Mouse (Mus musculus) lung, postnatal 4 days (tissue): ENCODE data around the gene Gm10134.
"Not testable (repeated sequence)": the region's sequence is repeated elsewhere in the genome, so short reads cannot be mapped to it uniquely, and the experiment has no call there.

Experiments used
- DNase-seq, 2 experiments: peaks; one replicate each; pipeline ENCODE4 v3.0.0; 2021

The Gm10134 gene

DNA sequence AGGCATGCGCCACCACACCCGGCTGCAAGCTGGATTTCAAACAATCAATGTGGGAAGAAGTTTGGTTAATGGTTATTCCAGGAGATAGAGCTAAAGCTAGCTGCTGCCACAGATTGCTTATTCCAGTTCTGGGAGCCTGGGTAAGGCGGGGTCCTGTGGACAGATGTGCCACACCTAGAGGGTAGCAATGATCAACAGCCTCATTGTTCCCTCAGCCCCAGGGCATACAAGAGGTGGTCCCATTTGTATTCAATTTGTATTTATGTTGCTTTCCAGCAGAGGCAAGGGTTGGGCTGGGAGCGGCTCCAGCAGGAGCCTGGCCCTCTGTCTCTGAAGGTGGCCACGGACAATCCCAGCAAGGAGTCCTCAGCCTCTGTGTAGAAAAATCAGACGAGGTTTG is 396 bp downstream of the Gm10134 start:
- peak; percentile 2 to 15 for DNase-seq

DNA sequence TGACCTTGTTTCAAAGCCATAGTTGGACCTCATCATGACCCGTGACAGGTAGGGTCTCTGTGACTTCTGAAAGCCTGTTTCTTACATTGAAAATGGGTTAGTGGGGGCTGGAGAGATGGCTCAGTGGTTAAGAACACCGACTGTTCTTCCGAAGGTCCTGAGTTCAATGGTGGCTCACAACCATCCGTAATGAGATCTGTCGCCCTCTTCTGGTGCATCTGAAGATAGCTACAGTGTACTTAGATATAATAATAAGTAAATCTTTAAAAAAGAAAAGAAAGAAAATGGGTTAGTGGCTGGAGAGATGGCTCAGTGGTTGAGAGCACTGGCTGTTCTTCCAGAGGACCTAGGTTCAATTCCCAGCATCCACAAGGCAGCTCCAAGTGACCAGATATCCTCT is 5.7 kb downstream of the Gm10134 start:
- not testable (repeated sequence) for DNase-seq

DNA sequence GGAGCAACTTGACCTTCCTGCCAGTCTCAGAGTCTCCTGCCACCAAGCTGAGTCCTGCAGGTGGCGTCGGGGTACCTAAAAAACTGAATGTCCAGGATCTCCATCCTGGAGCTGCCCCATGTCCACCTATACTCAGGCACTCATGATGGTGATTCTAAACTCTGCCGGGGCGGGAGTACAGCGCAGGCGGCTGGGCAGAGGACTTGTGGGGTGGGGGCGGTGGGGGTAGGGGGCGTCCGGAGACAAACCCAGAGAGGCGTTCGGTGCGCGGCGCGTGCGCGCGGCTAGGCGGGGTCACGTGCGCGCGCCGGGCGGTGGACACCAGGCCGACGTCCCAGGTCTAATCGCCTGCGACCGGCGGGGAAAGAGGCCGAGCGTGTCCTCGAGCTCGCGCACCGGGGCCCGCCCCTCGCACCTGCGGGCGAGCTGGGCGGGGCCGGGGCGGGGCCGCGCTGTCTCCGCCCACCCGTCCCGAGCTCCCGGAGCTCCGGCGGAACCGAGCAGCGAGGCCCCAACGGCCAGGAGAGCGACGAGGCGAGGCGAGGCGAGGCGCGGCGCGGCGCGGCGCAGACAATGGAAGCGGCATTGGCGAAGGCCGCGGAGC is 7.0 kb downstream of the Gm10134 start, which contains the start of gene Ralgds:
Gene Ralgds, plus strand, starts transcription at position 328 of the 604 bp plus-strand sequence.
- peak; percentile 70 to 85 for DNase-seq

DNA sequence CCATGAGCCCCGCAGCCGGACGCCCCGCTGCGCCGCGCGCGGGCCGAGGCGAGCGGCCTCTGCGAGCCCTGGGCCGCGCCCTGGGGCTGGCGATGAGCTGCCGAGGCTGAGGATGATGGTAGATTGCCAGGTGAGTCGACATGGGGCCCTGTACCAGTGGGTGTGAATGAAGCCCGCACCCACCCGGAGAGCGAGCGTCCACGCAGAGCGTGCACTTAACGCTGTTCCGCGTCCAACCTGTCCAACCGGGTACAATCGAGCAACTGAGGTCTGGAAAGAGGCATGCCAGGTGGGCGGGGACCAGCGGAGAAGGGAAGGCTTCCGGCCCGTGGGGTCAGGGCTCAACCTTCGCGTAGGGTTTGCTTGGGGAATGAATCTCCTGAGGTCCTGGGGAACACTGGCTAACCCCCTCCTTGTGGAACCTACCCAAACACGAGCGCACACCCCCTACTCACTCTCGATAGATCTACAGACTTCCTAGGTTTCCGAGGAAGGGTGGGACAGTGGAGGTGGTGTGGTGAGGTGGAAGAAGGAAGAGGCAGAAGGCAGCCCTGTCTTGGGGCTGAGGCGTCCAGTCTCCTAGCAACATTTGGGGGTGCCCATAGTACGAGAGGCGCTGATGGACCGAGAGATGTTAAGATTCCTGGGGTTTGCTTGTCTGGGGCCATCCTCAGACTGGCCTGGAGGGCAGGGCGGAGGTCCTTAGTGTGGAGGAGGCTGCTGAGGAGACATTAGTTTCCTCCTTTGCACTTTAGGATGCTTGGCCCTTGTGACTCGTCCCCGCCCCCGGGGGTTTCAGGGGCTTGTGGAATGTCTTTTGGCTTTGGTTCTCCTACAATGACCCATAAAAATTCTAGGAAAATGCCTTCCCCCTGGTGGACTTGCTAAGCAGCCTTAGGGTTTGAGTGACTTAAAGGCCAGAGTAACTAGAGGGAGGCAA is 7.8 kb downstream of the Gm10134 start:
- DNase-seq = peak; percentile 32 to 55

DNA sequence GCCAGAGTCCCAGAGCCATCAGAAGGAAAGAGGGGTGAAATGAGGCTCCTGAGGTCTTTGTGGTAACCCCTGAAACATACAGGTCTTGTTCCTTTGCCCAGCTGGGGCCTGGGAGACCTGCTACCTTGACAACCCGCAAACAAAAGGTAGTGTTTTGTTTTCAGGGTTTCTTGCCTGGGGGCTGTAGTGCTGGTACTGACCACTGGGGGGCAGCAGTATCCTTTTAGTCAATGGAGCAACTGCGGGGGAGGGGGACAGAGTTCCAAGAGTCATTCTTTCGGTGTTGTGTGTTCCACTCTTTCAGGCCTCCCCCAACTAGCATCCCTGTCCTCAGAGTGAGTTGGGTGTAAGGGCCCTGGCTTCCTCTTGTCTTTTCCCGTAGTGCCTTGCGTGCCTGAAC is 8.6 kb downstream of the Gm10134 start:
- DNase-seq = peak; percentile 78 to 89

DNA sequence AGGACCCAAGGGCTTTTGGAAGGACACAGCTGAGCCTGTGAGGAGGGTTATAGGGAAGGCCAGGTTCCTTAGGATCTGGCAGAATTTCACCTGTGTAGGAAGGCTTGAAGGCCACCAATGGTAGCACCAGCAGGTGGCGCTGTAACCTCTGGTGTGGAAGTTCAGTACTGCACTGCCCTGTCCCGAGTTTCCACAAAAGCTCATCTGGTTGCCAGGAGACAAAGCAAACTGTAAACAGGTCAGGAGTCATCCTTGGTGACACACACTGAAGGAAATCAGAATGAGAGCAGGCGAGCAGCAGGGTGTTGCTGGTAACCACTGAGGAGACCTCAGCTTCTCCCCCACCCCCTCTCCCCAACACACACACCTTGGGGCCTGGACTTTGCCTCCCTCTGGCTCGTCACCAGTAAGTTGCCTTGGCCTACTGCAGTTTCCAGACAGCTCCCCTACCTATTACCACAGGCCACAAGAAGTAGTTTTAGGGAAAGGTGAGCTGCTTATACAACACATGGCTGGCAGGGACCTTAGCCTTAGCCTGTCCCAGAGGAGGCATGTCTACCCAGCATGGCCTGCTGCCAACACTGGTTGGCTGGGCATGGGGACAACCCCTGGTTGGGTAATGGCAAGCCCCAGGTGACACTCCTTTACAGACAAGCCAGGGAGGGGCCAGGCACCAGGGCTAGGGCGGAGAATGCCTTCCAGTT is 11.5 kb downstream of the Gm10134 start:
- peak; percentile 82 to 88 for DNase-seq

DNA sequence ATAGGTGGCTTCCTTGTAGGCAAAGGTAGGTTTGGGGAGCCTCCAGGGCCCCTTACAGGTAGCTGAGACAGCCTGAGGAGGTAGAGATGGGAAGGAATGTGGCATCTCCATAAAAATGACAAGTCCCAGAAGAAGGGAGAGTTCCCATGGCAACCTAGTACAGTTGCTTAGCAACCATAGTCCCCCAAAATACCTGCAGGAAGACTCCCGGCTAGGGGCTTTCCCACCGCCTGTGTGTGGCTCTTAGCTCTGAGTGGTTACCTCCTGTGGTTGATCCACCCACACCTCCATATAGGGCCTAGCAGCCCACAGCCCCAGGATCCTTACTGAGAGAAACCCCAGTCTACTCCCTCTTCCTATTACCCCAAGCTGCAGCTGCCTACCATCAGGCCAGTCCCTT is 12.3 kb downstream of the Gm10134 start:
- peak in 1 of 2 experiments; percentile 20 for DNase-seq

DNA sequence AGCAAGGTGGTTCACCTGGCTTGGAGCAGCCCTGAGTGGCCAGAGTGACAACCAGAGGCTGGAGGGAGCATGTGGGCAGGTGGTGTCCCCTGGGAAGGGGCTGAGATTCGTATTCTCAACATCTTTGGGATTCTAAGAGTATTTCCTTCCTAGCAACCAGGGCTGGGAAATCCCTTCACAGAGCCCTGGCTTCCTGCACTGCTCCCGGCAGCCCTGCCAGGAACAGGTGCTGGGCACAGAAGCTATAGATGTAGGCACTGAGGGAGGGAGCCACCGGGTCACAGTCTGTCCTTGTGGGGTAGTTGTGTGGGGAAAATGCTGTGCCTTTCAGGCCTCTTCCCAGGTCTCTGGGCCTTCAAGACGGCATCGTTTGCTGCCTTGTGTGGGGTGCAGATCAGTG is 14.7 kb downstream of the Gm10134 start:
- DNase-seq = no peak

DNA sequence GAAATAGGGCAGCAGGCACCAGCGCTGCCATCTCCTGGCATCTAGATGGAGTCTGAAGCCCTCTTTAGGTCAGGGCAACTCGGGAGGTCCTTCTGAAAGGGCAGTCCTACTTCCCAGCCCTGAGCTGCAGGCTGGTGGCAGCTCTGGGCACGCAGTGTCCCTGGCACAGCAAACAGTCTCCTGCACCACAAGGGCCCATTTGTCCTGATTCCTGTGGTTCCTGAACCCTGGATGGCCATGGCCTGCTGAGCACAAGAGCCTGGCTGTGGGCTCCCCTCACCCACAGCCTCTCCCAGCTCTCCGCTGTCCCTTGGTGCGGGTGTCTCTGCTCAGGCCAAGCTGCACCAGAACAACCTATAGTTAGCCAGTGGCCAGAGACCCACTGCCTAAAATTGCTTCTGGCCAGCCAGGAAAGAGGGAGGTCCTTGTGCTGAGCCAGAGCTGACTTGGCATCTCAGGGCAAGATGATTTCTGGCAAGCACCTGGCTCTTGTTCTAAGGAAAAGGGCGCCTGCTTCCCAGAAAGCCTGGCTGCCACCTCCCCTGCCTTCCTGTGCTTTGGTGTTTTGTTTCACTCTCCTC is 15.8 kb downstream of the Gm10134 start:
- no peak for DNase-seq

DNA sequence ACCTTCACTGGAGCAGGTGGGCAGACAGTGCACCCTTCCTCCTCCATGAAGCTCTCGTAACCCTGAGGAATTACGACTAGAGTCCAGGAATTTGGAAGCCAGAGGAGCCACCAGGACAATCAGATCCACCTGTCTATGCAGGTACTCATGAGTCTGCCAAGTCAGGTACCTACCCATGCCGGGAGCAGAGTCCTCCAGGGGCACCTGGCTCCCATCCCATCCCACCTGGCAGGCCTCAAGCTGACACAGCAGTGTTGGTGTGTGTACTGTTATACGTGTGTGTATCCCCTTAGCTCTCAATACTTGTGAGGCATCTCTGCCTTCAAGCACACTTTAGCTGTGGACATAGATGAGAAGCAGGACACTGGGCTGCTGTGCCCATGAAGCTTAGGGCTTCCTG is 16.3 kb downstream of the Gm10134 start:
- DNase-seq = no peak

DNA sequence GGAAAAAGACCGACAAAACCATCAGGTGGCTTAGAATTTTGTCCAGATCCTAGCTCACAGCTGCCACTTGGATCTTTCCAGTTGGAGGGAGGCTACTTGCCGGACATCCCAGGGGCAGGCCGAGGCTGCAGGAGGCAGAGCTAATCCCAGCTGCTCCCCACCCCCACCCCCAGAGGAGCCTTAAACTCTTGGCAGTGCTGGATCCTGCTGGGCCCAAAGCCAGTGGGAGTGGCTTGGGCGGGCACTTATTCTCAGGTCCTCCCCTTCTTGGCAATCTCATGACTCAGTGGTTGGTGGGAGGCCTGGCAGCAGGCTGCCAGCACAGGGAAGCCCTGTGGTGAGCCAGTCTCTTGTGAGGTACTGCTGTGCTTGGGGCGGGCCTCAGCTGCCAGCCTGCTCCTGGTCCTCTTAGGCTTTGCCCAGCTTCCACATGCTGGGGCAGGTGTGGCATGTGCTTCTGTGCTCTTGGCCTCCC is 17.8 kb downstream of the Gm10134 start:
- peak; percentile 92 to 93 for DNase-seq

DNA sequence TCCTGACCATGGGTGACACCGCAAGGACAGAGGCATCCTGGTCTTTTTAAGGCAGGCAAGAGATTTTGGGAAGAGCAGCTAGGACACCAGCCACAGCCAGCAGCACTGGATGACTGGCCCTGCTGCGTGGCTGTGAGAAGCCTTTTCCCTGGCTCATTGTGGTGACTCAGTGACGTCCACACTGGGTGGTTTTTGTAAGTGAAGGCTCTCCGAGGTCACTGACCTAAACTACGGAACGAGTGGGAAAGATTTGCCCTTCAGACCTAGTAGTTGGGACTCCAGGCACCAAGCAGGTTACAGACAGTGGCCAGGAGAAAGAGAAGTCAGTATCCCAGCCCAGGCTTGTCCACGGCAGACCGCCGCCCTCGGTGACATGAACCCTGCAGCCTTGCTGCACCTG is 18.5 kb downstream of the Gm10134 start:
- DNase-seq = no peak

DNA sequence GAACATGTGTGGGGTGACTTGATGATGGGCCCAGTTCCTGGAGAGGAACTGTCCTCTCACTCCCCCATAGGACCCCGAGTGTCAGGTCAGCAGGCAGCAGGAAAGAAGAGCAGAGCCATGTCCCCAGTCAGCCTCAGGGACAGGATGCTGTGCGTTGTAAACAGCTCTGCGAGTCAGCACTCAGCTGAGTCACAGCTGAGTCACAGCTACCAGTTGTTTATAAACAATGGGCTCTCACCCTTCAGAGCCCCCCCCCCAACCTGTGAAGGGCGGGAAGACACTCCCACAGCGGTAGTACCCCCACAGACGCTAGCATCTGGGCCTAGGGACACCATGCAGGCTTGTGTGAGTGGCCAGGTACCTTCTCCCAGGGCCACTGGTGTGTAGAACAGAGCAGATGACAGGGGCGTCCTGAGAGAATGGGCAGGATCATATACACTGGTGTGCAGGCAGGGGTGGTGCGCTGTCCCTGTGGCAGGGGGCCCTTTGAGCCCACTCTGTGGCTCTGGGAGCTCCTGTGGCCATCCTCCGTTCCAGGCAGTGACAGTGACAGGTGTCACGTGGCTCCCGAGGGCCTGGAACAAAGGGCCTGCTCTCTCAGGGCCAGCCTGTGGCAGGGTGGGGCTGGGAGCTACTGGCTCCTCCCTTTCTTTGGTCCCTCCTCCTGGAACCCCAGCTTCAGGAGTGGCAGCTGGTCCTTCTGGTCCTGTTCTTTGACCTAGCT is 19.5 kb downstream of the Gm10134 start:
- peak; percentile 76 to 82 for DNase-seq

DNA sequence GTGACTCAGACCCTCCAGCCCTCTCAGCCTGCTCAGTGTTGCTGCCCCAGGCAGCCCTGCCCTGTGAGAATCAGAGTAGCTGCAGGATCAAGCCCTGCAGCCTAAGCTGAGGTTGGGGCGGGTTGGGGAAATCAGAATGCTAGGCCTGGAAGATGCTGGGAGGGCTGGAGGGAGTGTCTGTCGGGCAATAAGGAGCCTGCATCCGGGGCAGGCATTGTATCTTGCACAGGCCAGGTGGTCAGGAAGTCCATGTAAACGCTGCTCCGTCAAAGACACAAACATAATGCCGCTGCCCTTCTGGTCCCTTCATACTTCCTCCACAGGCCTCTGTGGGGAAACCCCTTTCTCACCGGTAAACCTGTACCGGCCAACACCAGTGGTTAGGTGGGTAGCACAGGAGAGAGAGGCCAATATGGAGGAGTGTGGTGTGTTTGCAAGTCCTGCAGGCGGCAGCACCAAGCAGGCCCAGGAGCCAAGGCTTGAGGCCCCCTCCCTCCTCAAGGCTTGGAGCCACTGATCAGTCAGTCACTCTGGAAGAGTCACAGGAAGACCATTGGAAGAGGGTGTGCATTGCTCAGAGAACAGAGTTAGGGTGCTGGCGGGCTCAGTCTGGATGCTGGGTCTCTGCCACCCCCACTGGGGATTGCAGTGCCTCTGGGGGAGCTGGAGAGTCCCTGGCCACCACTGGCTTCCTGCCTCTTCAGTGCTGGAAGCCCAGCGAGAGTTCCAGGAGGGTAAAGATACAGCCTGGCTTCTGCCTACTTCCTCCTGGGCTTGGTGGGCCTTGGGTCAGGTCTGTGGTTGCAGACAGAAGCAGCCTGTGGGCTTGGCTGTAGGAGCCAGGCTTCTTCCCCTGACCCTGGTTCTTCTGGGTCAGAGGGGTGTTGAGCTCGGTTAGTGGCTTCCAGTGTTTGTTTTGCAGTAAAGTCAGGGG is 20.3 kb downstream of the Gm10134 start:
- peak in 1 of 2 experiments; percentile 47 for DNase-seq

DNA sequence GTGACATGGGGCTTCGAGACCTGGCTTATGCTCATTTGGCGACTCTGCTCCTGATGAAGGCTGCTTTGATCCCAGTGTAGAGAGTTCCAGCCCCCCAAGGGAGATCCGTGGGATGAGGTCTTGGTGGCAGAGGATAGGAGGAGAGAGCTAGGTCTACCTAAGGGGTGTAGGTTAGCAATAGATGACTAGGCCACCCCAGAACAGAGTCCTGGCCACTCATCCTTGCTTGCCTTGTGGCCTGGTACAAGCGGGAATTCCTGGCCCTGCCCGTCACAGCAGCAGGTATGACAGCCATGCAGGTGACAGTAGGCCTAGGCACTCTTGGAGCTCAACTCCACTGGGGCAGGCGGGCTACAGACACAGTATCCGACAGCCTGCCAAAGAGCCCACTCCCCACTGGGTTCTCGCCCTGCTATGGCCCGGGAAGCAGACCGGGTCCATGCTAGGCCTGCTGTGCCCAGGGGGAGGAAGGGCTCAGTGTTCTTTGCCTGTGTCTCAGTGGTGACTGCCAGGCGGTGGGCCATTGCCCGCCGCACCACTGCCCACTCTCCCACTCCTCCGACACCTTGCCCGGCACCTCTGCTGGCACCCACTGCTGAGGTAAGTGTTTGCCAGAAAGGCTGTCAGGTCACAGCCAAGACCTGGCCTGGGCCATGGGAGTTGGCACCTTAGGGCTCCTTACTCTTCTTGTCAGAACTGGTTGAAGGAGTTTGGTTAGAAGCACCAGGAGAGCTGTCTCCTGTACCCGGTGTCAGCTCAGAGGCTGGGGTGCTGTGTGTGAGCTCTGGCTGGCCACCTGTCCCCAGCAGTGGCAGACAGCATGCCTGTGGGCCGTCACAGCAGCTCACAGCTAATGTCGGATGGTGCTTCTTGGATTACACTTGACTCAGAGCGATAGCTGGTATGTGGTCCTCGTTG is 21.8 kb downstream of the Gm10134 start:
- no peak for DNase-seq

DNA sequence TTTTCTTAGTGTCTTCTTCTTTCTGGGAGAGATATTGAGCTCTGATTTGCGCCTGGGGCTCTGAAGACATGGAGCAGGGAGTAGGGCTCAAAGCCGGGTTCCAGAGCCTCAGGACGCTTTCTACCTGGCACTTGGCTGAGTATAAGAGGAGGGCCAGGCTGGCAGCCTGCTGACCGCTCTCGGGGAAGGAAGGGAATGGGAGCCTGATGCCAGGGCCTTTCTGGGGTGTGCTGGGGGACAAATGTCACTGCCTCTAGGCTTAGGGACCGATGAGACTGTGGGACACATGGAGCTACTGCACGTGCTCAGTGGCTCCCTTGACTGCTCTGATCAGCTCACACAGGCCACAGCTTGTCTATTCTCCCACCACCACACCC is 22.4 kb downstream of the Gm10134 start:
- no peak for DNase-seq

DNA sequence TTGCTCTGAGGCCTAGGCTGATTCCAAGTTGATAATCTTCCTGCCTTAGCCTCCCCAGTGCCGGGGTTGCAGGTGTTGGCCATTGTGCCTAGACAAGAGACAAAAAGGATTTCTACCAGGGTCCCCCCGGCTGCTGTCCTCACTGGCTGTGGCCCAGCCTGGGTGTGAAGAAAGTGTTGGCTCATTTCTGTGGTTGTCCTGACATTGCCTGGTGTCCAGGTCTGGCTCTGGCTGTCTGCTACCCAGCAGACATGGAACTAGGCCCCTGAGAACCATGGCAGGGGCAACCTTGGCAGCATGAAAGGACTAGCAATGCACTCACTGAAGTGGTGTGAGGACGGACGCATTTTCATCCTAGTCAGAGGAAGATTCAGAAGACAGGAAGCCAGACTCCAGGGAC is 24.0 kb downstream of the Gm10134 start:
- no peak for DNase-seq

DNA sequence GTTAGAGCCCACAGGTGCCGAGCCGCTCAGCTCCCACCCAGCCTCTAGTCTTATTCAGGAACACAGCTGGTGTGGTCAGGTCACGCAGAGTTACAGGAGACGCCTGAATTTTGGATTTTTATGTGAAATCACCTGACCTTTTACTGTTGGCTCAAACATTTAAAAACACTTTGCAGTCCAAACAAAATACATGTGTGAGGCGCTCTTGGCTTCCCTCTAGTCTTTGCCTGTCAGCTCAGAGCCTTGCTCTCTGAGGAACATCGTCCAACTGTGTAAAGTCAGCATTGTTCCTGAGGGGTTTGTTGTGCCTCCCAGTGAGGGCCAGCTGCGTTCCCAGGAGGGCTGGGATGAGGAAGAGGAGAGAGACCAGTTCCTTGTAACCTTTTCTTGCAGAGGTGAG is 24.4 kb downstream of the Gm10134 start:
- DNase-seq = no peak

DNA sequence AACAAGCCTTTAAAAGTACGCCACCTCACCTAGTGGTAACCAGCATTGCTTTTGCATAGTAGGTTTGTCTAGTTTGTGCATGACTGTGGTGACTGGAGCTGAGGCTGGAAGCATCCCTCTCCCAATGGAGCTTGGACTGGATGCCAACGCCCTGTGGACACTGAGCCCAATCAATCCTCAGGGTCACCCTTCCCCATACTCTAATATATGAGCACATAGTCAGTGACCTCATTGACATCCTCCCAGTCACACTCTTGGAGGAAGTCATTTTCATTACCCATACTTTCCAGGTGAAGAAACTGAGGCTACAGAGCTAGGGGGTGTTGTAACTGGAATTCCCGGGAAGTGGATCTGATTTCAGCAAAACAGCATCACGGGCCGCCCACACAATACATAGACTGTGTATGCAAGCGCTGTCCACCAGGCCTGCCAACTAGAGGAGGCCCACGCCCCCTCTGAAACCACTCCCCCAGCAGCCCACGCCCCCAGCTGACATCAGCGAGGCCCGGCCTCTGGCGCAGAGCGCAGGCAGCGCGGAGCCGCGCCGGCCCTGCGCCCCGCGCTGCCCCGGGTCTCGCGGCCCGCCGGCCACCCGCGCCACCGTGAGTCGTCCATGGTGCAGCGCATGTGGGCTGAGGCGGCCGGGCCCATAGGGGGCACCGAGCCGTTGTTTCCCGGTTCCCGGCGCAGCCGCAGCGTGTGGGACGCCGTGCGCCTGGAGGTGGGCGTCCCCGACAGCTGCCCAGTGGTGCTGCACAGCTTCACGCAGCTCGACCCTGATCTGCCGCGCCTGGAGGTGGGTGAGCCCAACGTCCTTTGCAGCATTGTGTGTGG is 27.3 kb downstream of the Gm10134 start:
- DNase-seq = peak; percentile 93 to 94
